Mouse (Mus musculus): Measurements from ENCODE around the gene B3galt2.

The B3galt2 gene

GRCm38 (mm10) chr1:143702741-143703262 lies 62.3 kb downstream of the B3galt2 start, which contains the start of gene Cdc73:
Cdc73 (minus strand) TSS chr1:143702893.
- DNase-seq (ENCODE audit: low read depth, low spot score) = peak; percentile 95
